Mouse (Mus musculus) neural tube, embryonic 14.5 days (tissue): ENCODE measurements around the gene Trim9. TPM values are rescaled to one million over a fixed set of nuclear protein-coding genes. Genes with fewer than 3 reads are reported as not detected.

Experiments used
- ATAC-seq: fragments of 200-750 bp; cut with Nextera tagmentation; 2 replicates; pipeline ENCODE4 v1.8.0; 2017; ENCODE audit warnings: low read depth, mild to moderate bottlenecking, moderate TSS enrichment, moderate library complexity
- H3K27ac ChIP-seq: fragments of 300-500 bp; sonication (generic); 2 replicates; pipeline ENCODE4 v1.5.1; 2014; ENCODE audit warnings: low read depth, mild to moderate bottlenecking, control low read depth, low read length, moderate library complexity, mixed read lengths
- H3K27me3 ChIP-seq: fragments of 300-500 bp; sonication (generic); 2 replicates; pipeline ENCODE4 v1.6.1; 2014; ENCODE audit warnings: low read length; ENCODE audit not compliant: control insufficient read depth, insufficient read depth
- H3K36me3 ChIP-seq: fragments of 300-500 bp; sonication (generic); 2 replicates; pipeline ENCODE4 v1.6.1; 2014; ENCODE audit warnings: low read length, mixed read lengths; ENCODE audit not compliant: control insufficient read depth, insufficient read depth
- H3K4me1 ChIP-seq: fragments of 300-500 bp; sonication (generic); 2 replicates; pipeline ENCODE4 v1.6.1; 2014; ENCODE audit warnings: low read length; ENCODE audit not compliant: control insufficient read depth, insufficient read depth
- H3K4me2 ChIP-seq: fragments of 300-500 bp; sonication (generic); 2 replicates; pipeline ENCODE4 v1.6.1; 2014; ENCODE audit warnings: mild to moderate bottlenecking, low read depth, low read length, control low read depth
- H3K4me3 ChIP-seq: fragments of 300-500 bp; sonication (generic); 2 replicates; pipeline ENCODE4 v1.5.1; 2014; ENCODE audit warnings: low read depth, low read length, control low read depth, mixed read lengths
- H3K9ac ChIP-seq: fragments of 300-500 bp; sonication (generic); replicated peaks from 2 replicates; pipeline ENCODE4 v1.6.1; 2014; ENCODE audit warnings: low read depth, mild to moderate bottlenecking, control low read depth, low read length, mixed read lengths
- H3K9me3 ChIP-seq: fragments of 300-500 bp; sonication (generic); 2 replicates; pipeline ENCODE4 v1.6.1; 2016; ENCODE audit warnings: low read length; ENCODE audit not compliant: control insufficient read depth
- WGBS: fragments of 180-500 bp; shearing (Covaris S2); extraction: QIAGEN DNeasy Blood & Tissue Kit; methylation state at CpG from one replicate; pipeline ENCODE4 v1.1.7; 2014; 5-methylcytosine and 5-hydroxymethylcytosine counted together
- polyA plus RNA-seq: library from polyadenylated mRNA; unstranded; fragments of >200 nt; fragmentation: Nextera tagmentation; extraction: Ambion mirVana; gene quantifications from 2 replicates; pipeline ENCODE4 v1.2.1, GENCODE M21; 2014

Trim9 gene
- polyA plus RNA-seq, 1 experiment from 2014 or later = 106 TPM

DNA sequence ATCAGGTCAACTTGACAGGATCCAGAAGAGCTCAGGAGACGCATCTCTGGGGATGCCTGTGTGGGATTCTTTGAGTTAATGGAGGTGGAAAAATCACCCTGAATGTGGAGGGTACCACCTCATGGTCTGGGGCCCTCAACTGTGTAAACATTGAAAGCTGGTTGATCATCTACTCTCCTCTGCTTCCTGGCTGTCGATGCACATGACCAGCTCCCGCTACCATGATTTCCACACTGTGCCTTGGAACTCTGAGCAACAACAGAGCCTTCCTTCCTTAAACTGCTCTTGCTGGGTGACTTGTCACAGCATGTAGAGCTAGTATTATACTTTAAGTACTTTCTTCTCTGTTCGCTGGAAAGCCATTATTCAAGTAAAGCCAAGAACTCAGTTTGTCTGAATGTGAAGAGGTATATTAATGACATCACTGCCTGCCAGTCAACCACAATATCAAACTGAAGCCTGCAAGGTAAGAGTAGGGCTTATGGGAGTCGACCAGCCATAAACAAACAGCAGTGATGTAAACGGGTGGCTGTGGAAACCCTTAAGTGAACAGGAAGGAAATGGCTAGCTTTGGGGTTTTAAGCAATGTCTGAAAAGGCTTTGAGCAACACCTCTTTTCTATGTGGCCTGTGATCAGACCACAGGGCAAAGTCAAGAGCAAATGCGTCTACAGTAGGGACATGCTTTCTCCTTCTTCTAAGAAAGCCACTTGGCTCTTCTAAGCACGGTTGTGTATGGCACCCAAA, 128.4 kb downstream of the Trim9 start:
- 86% methylated on average over 8 of the region's 8 CpGs for WGBS
- Histone ChIP-seq H3K9ac (no peak overlapping the region), H3K4me3 (no peak overlapping the region), H3K27me3 (no peaks in the 10 kb centered on the region), H3K9me3 (no peaks in the 10 kb centered on the region), H3K27ac (no peak overlapping the region), H3K4me1 (no peaks in the 10 kb centered on the region), H3K4me2 (no peak overlapping the region), H3K36me3 (no peaks in the 10 kb centered on the region)
- ATAC-seq = no peak

- 62% methylated on average over 16 of the region's 16 CpGs for WGBS
- Histone ChIP-seq H3K4me1 (no peaks in the 10 kb centered on the region), H3K9me3 (no peaks in the 10 kb centered on the region), H3K9ac (no peak overlapping the region), H3K4me3 (no peak overlapping the region), H3K27me3 (no peaks in the 10 kb centered on the region), H3K27ac (no peak overlapping the region), H3K4me2 (no peak overlapping the region), H3K36me3 (no peaks in the 10 kb centered on the region)
- no peak for ATAC-seq
Measured at GRCm38 (mm10) chr12:70216229-70216800, 131.1 kb downstream of the Trim9 start.

DNA sequence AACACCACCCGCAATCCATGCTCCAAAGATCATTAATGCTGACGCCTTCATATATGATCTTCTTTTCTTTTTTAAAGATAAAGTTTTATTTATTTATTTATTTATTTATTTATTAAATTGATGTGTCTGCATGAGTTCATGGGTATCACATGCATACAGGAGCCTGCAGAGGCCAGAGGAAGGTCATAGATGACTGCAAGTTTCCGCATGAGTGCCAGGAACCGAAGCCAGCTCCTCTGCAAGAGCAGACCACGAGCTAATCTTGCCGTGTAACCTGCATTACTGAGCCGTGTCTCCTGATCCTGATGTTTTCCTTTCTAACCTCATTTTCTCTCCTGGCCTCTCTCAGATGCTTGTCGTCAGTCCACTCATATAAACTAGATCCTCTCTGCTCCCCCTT, 133.1 kb downstream of the Trim9 start:
- Histone ChIP-seq H3K27ac (no peak overlapping the region), H3K27me3 (no peaks in the 10 kb centered on the region), H3K4me1 (no peaks in the 10 kb centered on the region), H3K9me3 (no peaks in the 10 kb centered on the region), H3K4me2 (no peak overlapping the region), H3K36me3 (no peaks in the 10 kb centered on the region), H3K4me3 (no peak overlapping the region), H3K9ac (no peak overlapping the region)
- no peak for ATAC-seq
- 90% methylated on average over 8 of the region's 8 CpGs for WGBS

GRCm38 (mm10) chr12:70213601-70214000, 133.8 kb downstream of the Trim9 start:
- Histone ChIP-seq H3K36me3 (no peaks in the 10 kb centered on the region), H3K4me1 (no peaks in the 10 kb centered on the region), H3K9me3 (no peaks in the 10 kb centered on the region), H3K4me2 (no peak overlapping the region), H3K9ac (no peak overlapping the region), H3K27ac (no peak overlapping the region), H3K4me3 (no peak overlapping the region), H3K27me3 (no peaks in the 10 kb centered on the region)
- no peak for ATAC-seq
- 89% methylated on average over 6 of the region's 6 CpGs for WGBS

GRCm38 (mm10) chr12:70212501-70212900, 134.9 kb downstream of the Trim9 start:
- WGBS = 88% methylated on average over 4 of the region's 4 CpGs
- no peak overlapping the region for H3K4me3 ChIP-seq
- ATAC-seq = no peak
- no peaks in the 10 kb centered on the region for H3K9me3 ChIP-seq
- H3K27ac ChIP-seq = no peak overlapping the region
- no peaks in the 10 kb centered on the region for H3K36me3 ChIP-seq
- H3K9ac ChIP-seq = no peak overlapping the region
- H3K4me2 ChIP-seq = no peak overlapping the region
- no peaks in the 10 kb centered on the region for H3K27me3 ChIP-seq
- H3K4me1 ChIP-seq = no peaks in the 10 kb centered on the region

- Histone ChIP-seq H3K27ac (no peak overlapping the region), H3K9me3 (no peaks in the 10 kb centered on the region), H3K4me1 (no peaks in the 10 kb centered on the region), H3K36me3 (no peaks in the 10 kb centered on the region), H3K4me3 (no peak overlapping the region), H3K4me2 (no peak overlapping the region), H3K9ac (no peak overlapping the region), H3K27me3 (no peaks in the 10 kb centered on the region)
- no peak for ATAC-seq
- 69% methylated on average over 5 of the region's 5 CpGs for WGBS
Measured at GRCm38 (mm10) chr12:70208214-70208613, 139.2 kb downstream of the Trim9 start.

GRCm38 (mm10) chr12:70204433-70204832, 143.0 kb downstream of the Trim9 start:
- 77% methylated on average over 8 of the region's 8 CpGs for WGBS
- H3K4me1 ChIP-seq = no peaks in the 10 kb centered on the region
- H3K9me3 ChIP-seq = no peaks in the 10 kb centered on the region
- no peaks in the 10 kb centered on the region for H3K36me3 ChIP-seq
- no peak overlapping the region for H3K9ac ChIP-seq
- ATAC-seq = no peak
- no peak overlapping the region for H3K27ac ChIP-seq
- no peak overlapping the region for H3K4me2 ChIP-seq
- no peaks in the 10 kb centered on the region for H3K27me3 ChIP-seq
- no peak overlapping the region for H3K4me3 ChIP-seq

DNA sequence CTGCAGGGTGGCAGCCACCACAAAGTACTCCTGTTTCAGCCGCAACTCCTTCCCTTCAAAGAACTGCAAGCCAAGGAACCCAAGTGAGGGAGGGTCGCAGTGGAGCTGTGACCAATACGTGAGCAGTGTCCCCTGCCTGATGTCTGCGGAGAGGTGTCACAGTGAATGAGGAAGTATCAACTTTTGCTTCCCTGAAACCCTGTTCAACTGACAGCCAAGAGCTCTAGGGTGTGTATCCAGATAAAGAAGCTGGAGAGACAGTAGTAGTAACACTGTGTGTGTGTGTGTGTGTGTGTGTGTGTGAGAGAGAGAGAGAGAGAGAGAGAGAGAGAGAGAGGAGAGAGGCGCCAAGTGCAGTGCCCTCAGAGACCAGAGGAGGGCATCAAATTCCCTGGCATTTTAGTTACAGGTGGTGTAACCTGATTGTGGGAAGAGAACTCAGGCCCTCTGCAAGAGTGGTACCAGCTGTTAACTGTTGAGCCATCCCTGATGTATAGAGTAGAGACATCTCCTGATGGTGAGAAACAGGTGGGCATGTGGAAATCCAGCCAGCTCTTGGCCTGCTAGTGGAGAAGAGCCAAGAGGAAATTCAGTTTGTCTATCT, 145.4 kb downstream of the Trim9 start:
- WGBS = 74% methylated on average over 5 of the region's 5 CpGs
- Histone ChIP-seq H3K36me3 (no peaks in the 10 kb centered on the region), H3K27me3 (no peaks in the 10 kb centered on the region), H3K4me1 (no peaks in the 10 kb centered on the region), H3K9ac (no peak overlapping the region), H3K4me2 (no peak overlapping the region), H3K9me3 (no peaks in the 10 kb centered on the region), H3K4me3 (no peak overlapping the region), H3K27ac (no peak overlapping the region)
- ATAC-seq = no peak

DNA sequence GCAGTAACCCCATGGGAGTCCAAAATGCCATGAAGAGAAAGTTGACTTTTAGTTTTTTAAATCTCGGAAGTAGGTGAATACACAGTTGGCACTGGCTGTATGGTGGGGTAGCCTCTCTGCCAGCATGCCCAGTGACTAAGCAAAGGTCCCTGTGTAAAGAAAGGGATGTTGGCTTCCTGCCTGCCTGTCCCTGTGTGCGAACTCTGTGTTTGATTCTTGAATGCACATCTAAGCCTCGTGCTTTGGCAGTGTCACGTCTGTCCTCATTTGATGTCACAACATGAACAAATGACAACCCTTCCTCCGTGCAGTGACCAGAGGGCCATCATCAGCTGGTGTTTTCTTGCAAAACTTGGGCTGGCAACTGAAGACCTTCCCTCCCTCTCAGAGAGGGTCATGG, 151.1 kb downstream of the Trim9 start:
- 78% methylated on average over 5 of the region's 5 CpGs for WGBS
- no peaks in the 10 kb centered on the region for H3K9me3 ChIP-seq

More for the DNA sequence above, 151.1 kb downstream of the Trim9 start:
- H3K36me3 ChIP-seq = no peaks in the 10 kb centered on the region
- no peak overlapping the region for H3K9ac ChIP-seq
- no peak for ATAC-seq
- no peak overlapping the region for H3K4me3 ChIP-seq
- H3K27me3 ChIP-seq = no peaks in the 10 kb centered on the region
- H3K4me1 ChIP-seq = no peaks in the 10 kb centered on the region
- H3K27ac ChIP-seq = no peak overlapping the region
- H3K4me2 ChIP-seq = no peak overlapping the region
